Mouse (Mus musculus) forebrain, embryonic 12.5 days (tissue): ENCODE data around the gene Arcn1. TPM values are rescaled to one million over a fixed set of nuclear protein-coding genes. Genes with fewer than 3 reads are reported as not detected.

Source experiments
- ATAC-seq: fragments of 200-750 bp; cut with Nextera tagmentation; 2 replicates; pipeline ENCODE4 v1.8.0; 2017; ENCODE audit warnings: moderate TSS enrichment; ENCODE audit not compliant: low FRiP score
- H3K27ac ChIP-seq: fragments of 300-500 bp; sonication (generic); 2 replicates; pipeline ENCODE4 v1.5.1; 2016; ENCODE audit warnings: mild to moderate bottlenecking
- H3K27me3 ChIP-seq: fragments of 300-500 bp; sonication (generic); 2 replicates; pipeline ENCODE4 v1.6.1; 2016; ENCODE audit warnings: mild to moderate bottlenecking
- H3K36me3 ChIP-seq: fragments of 300-500 bp; sonication (generic); replicated peaks from 2 replicates; pipeline ENCODE4 v1.6.1; 2016; ENCODE audit warnings: mild to moderate bottlenecking
- H3K4me1 ChIP-seq: fragments of 300-500 bp; sonication (generic); 2 replicates; pipeline ENCODE4 v1.6.1; 2016
- H3K4me2 ChIP-seq: fragments of 300-500 bp; sonication (generic); 2 replicates; pipeline ENCODE4 v1.6.1; 2016; ENCODE audit warnings: mild to moderate bottlenecking, moderate library complexity
- H3K4me3 ChIP-seq: fragments of 300-500 bp; sonication (generic); replicated peaks from 2 replicates; pipeline ENCODE4 v1.5.1; 2016; ENCODE audit warnings: mild to moderate bottlenecking
- H3K9ac ChIP-seq: fragments of 300-500 bp; sonication (generic); 2 replicates; pipeline ENCODE4 v1.6.1; 2016; ENCODE audit warnings: mild to moderate bottlenecking
- H3K9me3 ChIP-seq: fragments of 300-500 bp; sonication (generic); 2 replicates; pipeline ENCODE4 v1.6.1; 2016
- WGBS: fragments of 180-500 bp; shearing (Covaris S2); methylation state at CpG from one replicate; pipeline ENCODE4 v1.1.7; 2016; 5-methylcytosine and 5-hydroxymethylcytosine counted together
- polyA plus RNA-seq: library from polyadenylated mRNA; unstranded; fragments of >200 nt; fragmentation: Nextera tagmentation; extraction: Ambion mirVana; gene quantifications from 2 replicates; pipeline ENCODE4 v1.2.1, GENCODE M21; 2016

The Arcn1 gene
- 167 and 170 TPM in 2 replicates for polyA plus RNA-seq

GRCm38 (mm10) chr9:44767101-44768028 is at the start of gene Arcn1, which contains the start of gene Ift46:
Gene Arcn1 (minus strand): TSS chr9:44767845.
Gene Ift46 (plus strand): TSS chr9:44767908.
- under 1% methylated on average over 68 of the region's 82 CpGs for WGBS
- Histone ChIP-seq H3K27me3 (no peaks in the 10 kb centered on the region), H3K9me3 (no peaks in the 10 kb centered on the region), H3K4me2 (peak within 1 kb of the TSS; percentile 80), H3K36me3 (no peaks in the 10 kb centered on the region), H3K4me1 (peaks cover 20% of the 10 kb centered on the region), H3K9ac (peak within 1 kb of the TSS; percentile 94), H3K27ac (peak within 1 kb of the TSS; percentile 98), H3K4me3 (peak within 1 kb of the TSS; percentile 100)
- ATAC-seq, result peak; percentile 92

- 93% methylated on average over 8 of the region's 8 CpGs for WGBS
- Histone ChIP-seq H3K9me3 (no peaks in the 10 kb centered on the region), H3K36me3 (peaks cover 98% of the 10 kb centered on the region), H3K9ac (no peak overlapping the region), H3K27ac (no peak overlapping the region), H3K4me3 (no peak overlapping the region), H3K27me3 (no peaks in the 10 kb centered on the region), H3K4me2 (no peak overlapping the region), H3K4me1 (no peaks in the 10 kb centered on the region)
- no peak for ATAC-seq
These were observed 46.5 kb upstream of the Arcn1 start for GRCm38 (mm10) chr9:44814179-44814578.

GRCm38 (mm10) chr9:44810316-44810715 is 42.7 kb upstream of the Arcn1 start:
- Histone ChIP-seq H3K4me1 (no peaks in the 10 kb centered on the region), H3K9me3 (no peaks in the 10 kb centered on the region), H3K4me3 (no peak overlapping the region), H3K9ac (no peak overlapping the region), H3K27me3 (no peaks in the 10 kb centered on the region), H3K4me2 (no peak overlapping the region), H3K36me3 (peaks cover 96% of the 10 kb centered on the region), H3K27ac (no peak overlapping the region)
- no peak for ATAC-seq
- 95% methylated on average over 10 of the region's 10 CpGs for WGBS

- peaks cover 78% of the 10 kb centered on the region for H3K36me3 ChIP-seq
- no peak overlapping the region for H3K27ac ChIP-seq
- ATAC-seq, result no peak
These were observed 40.1 kb upstream of the Arcn1 start for GRCm38 (mm10) chr9:44807778-44808177.

GRCm38 (mm10) chr9:44807141-44807540 is 39.5 kb upstream of the Arcn1 start:
- no peak for ATAC-seq
- Histone ChIP-seq H3K27ac (no peak overlapping the region), H3K9ac (no peak overlapping the region), H3K27me3 (0 out of 2 replicates have a peak, but pooled peaks cover 2% of the 10 kb centered on the region), H3K36me3 (peaks cover 72% of the 10 kb centered on the region), H3K9me3 (no peaks in the 10 kb centered on the region), H3K4me3 (no peak overlapping the region), H3K4me2 (no peak overlapping the region), H3K4me1 (no peaks in the 10 kb centered on the region)
- 82% methylated on average over 5 of the region's 5 CpGs for WGBS

More at GRCm38 (mm10) chr9:44807778-44808177, 40.1 kb upstream of the Arcn1 start:
- H3K9me3 ChIP-seq, result no peaks in the 10 kb centered on the region
- H3K4me1 ChIP-seq, result no peaks in the 10 kb centered on the region
- no peak overlapping the region for H3K4me2 ChIP-seq
- WGBS, result 93% methylated on average over 10 of the region's 10 CpGs
- no peak overlapping the region for H3K4me3 ChIP-seq
- H3K9ac ChIP-seq, result no peak overlapping the region
- no peaks in the 10 kb centered on the region for H3K27me3 ChIP-seq

- WGBS, result 93% methylated on average over 5 of the region's 5 CpGs
- H3K27me3 ChIP-seq, result peaks cover 18% of the 10 kb centered on the region
- H3K4me3 ChIP-seq, result no peak overlapping the region
- H3K9ac ChIP-seq, result no peak overlapping the region
- no peak for ATAC-seq
- peaks cover 58% of the 10 kb centered on the region for H3K36me3 ChIP-seq
- H3K9me3 ChIP-seq, result no peaks in the 10 kb centered on the region
- no peak overlapping the region for H3K4me2 ChIP-seq
- H3K27ac ChIP-seq, result no peak overlapping the region
- no peaks in the 10 kb centered on the region for H3K4me1 ChIP-seq
These were observed 37.9 kb upstream of the Arcn1 start for GRCm38 (mm10) chr9:44805536-44805935.

- H3K4me3 ChIP-seq, result no peak overlapping the region
- peaks cover 50% of the 10 kb centered on the region for H3K36me3 ChIP-seq
- H3K27me3 ChIP-seq, result peaks cover 24% of the 10 kb centered on the region
- ATAC-seq, result no peak
- H3K4me2 ChIP-seq, result no peak overlapping the region
- H3K9ac ChIP-seq, result no peak overlapping the region
- H3K27ac ChIP-seq, result no peak overlapping the region
- H3K4me1 ChIP-seq, result peaks cover 7% of the 10 kb centered on the region; the same call in 1 of the 2 replicates
- 90% methylated on average over 10 of the region's 10 CpGs for WGBS
- H3K9me3 ChIP-seq, result no peaks in the 10 kb centered on the region
These were observed 37.0 kb upstream of the Arcn1 start for GRCm38 (mm10) chr9:44804678-44805077.

- peaks cover 17% of the 10 kb centered on the region for H3K4me1 ChIP-seq
- no peak for ATAC-seq
- H3K36me3 ChIP-seq, result peaks cover 32% of the 10 kb centered on the region
- no peaks in the 10 kb centered on the region for H3K9me3 ChIP-seq
- peaks cover 31% of the 10 kb centered on the region for H3K27me3 ChIP-seq
- 78% methylated on average over 4 of the region's 4 CpGs for WGBS
- H3K4me3 ChIP-seq, result no peak within 1 kb of the TSS
- H3K4me2 ChIP-seq, result no peak within 1 kb of the TSS
- no peak within 1 kb of the TSS for H3K9ac ChIP-seq
- H3K27ac ChIP-seq, result no peak within 1 kb of the TSS
These were observed 35.3 kb upstream of the Arcn1 start, which contains the start of gene Ttc36 for GRCm38 (mm10) chr9:44802808-44803450. Gene Ttc36 (minus strand): TSS chr9:44803072.

- Histone ChIP-seq H3K27ac (no peak overlapping the region), H3K4me1 (peaks cover 17% of the 10 kb centered on the region), H3K9me3 (no peaks in the 10 kb centered on the region), H3K36me3 (peaks cover 19% of the 10 kb centered on the region), H3K4me3 (no peak overlapping the region), H3K27me3 (peaks cover 37% of the 10 kb centered on the region), H3K9ac (no peak overlapping the region), H3K4me2 (no peak overlapping the region)
- 85% methylated on average over 6 of the region's 6 CpGs for WGBS
- ATAC-seq, result no peak
These were observed 34.0 kb upstream of the Arcn1 start for GRCm38 (mm10) chr9:44801669-44802068.

GRCm38 (mm10) chr9:44799958-44800324 is 32.3 kb upstream of the Arcn1 start:
- Histone ChIP-seq H3K9me3 (no peaks in the 10 kb centered on the region), H3K27me3 (peaks cover 45% of the 10 kb centered on the region), H3K4me3 (peak overlapping the region; percentile 56), H3K4me1 (peaks cover 17% of the 10 kb centered on the region), H3K27ac (no peak overlapping the region), H3K36me3 (peaks cover 4% of the 10 kb centered on the region), H3K4me2 (peak overlapping the region; percentile 85), H3K9ac (peak overlapping the region; percentile 74; the same call in 1 of the 2 replicates)
- 39% methylated on average over 9 of the region's 9 CpGs for WGBS
- no peak; the same call in 1 of the 2 replicates for ATAC-seq

- Histone ChIP-seq H3K36me3 (no peaks in the 10 kb centered on the region), H3K4me1 (peaks cover 17% of the 10 kb centered on the region), H3K4me2 (peak within 1 kb of the TSS; percentile 85), H3K9ac (peak within 1 kb of the TSS; percentile 74), H3K27ac (peak within 1 kb of the TSS; percentile 57; the same call in 1 of the 2 replicates), H3K9me3 (no peaks in the 10 kb centered on the region), H3K27me3 (peaks cover 45% of the 10 kb centered on the region), H3K4me3 (peak within 1 kb of the TSS; percentile 56)
- under 1% methylated on average over 75 of the region's 75 CpGs for WGBS
- peak; percentile 97 for ATAC-seq
These were observed 31.7 kb upstream of the Arcn1 start, which contains the start of gene Tmem25 for GRCm38 (mm10) chr9:44799102-44799957. Gene Tmem25 (minus strand): TSS chr9:44799307.
